Mouse (Mus musculus): ENCODE results near the gene Vtn.

The Vtn gene

GRCm38 (mm10) chr11:78499004-78499403 is at the start of gene Vtn:
Gene Vtn, plus strand, starts transcription at chr11:78499091.
- no peak for DNase-seq (ENCODE audit: low spot score)

DNA sequence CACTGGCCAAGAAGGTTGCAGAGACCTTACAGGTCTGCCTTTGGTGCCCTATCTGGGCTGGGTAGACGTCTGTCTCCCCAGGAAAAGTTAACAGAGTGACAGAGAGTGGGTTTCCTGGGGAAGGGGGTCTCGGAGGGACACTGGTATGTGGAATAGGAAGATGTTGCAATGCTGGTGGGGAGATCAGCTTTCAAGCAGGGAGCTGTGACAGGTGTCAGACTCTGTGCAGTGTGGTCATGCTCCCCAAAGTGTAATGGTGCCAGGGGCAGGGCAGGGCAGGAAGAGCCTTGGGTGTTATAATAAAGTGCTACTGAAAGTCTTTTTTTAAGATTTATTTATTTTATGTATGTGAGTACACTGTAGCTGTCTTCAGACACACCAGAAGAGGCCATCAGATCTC is 48.6 kb upstream of the Vtn start:
- no peak for DNase-seq (ENCODE audit: low spot score)

GRCm38 (mm10) chr11:78453675-78454074 is 45.2 kb upstream of the Vtn start:
- DNase-seq (ENCODE audit: low spot score): peak; percentile 62

- no peak for DNase-seq (ENCODE audit: low spot score)
Measured at GRCm38 (mm10) chr11:78454276-78454675, 44.6 kb upstream of the Vtn start.

GRCm38 (mm10) chr11:78455308-78455707 is 43.6 kb upstream of the Vtn start:
- DNase-seq (ENCODE audit: low spot score): peak; percentile 44

DNA sequence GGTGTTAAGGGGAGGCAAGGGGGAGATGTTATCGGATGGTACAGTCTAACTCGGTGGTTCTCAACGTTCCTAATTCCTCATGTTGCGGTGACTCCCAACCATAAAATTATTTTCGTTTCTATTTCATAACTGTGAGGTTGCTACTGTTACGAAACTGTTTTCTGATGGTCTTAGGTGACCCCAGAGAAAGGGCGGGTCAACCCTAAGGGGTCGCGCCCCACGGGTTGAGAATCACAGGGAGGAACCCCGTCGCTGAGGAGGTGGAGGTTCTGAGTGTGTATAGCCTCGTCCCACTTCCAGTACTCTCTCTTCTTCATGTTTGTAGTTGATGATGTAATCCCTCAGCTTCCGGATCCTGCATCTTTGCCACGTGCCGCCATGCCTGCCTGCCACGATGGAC is 40.2 kb upstream of the Vtn start:
- DNase-seq (ENCODE audit: low spot score): no peak

GRCm38 (mm10) chr11:78461894-78462293 is 37.0 kb upstream of the Vtn start:
- DNase-seq (ENCODE audit: low spot score): no peak

DNA sequence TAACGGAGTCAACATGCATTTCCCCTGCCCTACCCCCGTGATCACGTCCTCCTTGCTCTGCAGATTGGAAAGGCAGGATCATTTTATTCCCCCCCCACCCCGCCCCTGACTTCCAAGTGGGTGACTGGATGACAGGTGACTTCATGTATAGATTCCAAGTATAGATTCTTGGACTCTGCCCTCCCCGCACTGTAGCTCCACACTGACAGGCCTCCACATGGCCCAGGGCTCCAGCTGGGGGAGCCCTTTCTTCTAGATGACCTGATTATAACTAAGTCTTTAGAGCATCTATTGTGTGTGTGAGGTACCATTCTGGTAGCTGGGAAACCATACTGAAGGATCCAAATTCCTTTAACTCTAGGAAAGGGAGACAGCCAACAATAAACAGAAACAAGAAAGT is 36.2 kb upstream of the Vtn start:
- DNase-seq (ENCODE audit: low spot score): no peak

GRCm38 (mm10) chr11:78463286-78464036 is 35.4 kb upstream of the Vtn start:
- no peak for DNase-seq (ENCODE audit: low spot score)

- DNase-seq (ENCODE audit: low spot score): no peak
Measured at GRCm38 (mm10) chr11:78465116-78465515, 33.8 kb upstream of the Vtn start.

DNA sequence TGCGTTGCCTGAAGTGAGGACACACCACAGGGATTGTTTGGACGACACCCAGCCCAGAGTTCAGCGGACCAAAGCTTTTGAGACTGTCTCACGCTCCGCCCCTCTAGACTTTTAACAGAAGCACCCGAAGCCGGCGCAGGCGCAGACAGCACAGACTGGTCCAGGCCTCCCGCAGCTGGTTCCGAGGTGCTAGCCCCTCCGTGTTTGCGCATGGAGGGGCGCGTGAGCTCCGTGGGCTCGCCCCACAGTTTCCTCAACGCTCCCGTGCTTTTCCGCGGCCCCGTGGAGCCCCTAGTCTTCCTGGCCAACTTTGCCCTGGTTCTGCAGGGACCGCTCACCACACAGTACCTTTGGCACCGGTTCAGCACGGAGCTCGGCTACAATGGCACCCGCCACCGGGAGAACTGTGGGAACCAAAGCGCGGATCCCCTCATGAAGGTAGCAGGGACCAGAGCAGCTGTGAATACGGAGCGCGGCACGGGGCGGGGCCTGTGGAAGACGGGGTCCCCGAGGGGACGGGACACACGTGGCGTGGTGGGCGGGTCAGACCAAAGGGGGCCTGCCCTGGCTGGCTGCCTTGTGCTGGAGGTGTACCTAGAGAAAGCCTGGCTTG is 33.2 kb upstream of the Vtn start, which contains the start of gene Slc46a1:
Gene Slc46a1, plus strand, starts transcription at position 130 of the 613 bp plus-strand sequence.
- DNase-seq (ENCODE audit: low spot score): peak; percentile 78

DNA sequence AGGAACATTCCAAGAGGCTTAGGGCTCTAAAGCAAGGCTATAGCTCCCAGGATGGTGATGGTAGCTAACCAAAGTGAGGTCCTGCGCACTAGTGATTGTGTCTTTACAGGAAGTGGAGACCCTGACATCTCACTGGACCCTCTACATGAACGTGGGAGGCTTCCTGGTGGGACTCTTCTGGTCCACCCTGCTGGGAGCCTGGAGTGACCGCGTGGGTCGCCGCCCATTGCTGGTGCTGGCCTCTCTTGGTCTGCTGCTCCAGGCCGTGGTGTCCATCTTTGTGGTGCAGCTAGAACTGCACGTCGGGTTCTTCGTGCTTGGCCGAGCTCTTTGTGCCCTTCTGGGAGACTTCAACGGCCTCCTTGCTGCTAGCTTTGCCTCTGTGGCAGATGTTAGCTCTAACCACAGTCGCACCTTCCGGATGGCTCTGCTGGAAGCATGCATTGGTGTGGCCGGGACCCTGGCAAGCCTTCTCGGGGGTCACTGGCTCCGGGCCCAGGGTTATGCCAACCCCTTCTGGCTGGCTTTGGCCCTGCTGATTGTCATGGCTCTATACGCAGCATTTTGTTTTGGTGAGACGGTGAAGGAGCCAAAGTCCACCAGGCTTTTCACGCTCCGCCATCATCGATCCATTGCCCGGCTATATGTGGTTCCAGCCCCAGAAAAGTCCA is 32.5 kb upstream of the Vtn start:
- DNase-seq (ENCODE audit: low spot score): no peak

DNA sequence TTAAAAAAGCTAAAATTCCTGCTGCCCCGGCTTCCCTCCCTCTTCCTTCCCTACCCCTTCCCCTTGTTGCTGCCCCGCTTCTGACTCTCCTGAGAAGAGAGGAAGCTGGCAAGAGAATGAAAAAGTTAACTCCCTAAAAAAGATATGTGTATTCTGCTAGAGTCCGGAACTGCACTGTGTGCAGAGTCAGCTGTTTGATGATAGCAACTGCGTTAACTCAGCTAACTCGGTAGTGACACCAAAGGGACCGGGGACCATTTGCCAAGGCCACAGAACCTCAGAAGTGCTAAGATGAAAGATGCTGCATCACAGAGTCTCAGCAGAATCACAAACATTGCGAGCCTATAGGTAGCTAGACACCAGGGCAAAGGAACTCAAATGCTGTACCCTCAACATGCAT is 31.4 kb upstream of the Vtn start:
- DNase-seq (ENCODE audit: low spot score): no peak

- no peak for DNase-seq (ENCODE audit: low spot score)
Measured at GRCm38 (mm10) chr11:78467932-78468331, 31.0 kb upstream of the Vtn start.

- no peak for DNase-seq (ENCODE audit: low spot score)
Measured at GRCm38 (mm10) chr11:78471326-78472103, 27.4 kb upstream of the Vtn start.

- DNase-seq (ENCODE audit: low spot score): no peak
Measured at GRCm38 (mm10) chr11:78475289-78475688, 23.6 kb upstream of the Vtn start.

DNA sequence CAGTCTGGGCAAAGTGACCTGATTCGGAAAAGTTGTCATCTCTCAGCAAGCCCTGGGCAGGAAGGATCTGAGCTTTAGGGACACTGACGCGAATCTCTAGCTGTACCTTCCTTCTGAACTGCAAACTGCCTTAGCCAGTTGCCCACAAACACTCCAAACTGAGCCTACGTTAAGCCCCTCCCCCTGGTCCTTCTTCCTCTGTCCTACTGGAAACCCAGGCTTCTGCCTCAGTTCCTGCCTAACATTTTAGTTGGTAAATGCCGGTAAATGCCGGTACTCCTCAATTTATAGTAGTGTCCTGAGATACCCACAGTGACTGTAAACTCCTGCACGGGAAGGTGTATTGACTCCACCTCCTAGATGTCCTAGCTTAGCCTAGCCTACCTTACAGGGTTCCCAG is 15.3 kb upstream of the Vtn start:
- DNase-seq (ENCODE audit: low spot score): no peak

DNA sequence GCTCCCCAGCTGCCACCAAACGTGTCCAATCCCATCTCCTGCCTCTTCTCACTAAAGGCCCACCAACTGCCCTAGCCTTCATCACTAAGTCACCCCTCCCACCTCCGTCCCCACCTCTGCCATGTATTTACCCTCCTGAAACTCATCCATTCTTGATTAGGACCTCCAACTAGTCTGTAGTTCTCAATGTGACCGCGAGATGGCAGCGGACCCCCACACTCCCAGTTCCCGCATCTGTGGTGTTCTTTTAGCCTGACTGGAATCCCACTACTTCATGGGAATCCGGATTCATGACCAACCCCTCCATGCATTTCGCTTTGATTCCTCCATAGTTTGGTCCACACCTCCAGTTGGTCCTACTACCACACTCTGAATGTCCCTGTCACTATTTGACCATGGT is 10.7 kb upstream of the Vtn start:
- peak; percentile 61 for DNase-seq (ENCODE audit: low spot score)

DNA sequence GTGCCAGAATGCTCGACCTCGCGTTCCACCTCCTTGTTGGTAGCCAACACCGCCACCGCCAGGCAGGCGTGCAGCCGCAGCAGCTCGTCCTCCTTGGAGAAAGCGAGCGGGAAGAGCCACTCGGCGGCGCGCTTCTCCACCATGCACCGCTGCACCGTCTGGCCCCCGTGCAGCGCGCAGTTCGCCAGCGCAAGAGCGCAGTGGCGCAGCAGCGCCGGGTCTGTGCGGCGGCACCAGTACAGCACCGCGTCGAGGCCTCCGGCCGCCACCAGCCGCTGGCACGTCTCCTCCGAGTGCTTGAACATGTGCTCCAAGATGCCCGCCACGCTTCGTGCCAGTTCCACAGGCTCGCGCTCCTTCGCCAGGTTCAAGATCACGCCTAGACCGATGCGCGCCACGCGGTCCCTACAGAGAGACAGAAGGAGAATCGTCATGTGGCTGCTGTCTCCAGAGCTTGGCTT is 8.1 kb upstream of the Vtn start:
- DNase-seq (ENCODE audit: low spot score): no peak

DNA sequence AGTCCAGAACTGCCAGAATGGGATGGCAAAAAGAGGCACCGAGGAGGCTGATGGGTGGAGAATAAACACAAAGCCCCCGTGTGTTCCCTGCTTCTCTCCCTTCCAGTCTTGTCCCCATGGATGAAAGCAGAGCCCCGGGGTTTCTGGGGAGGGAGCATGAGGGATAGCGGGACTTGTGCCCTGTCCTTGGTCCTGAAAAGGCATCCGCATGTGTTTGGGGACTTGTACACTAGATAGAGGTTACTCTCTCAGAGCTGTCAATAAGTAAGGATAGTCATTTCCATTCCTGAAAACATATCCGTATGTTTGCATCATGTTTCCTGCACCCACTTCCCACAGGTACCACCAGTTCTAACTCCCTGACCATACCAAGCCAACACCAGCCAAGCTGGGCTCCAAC is 3.0 kb upstream of the Vtn start:
- no peak for DNase-seq (ENCODE audit: low spot score)

- DNase-seq (ENCODE audit: low spot score): no peak
Measured at GRCm38 (mm10) chr11:78497071-78497541, 1.8 kb upstream of the Vtn start.
